Mouse (Mus musculus) right cerebral cortex, postnatal 36 days (tissue): ENCODE measurements at regions not wholly inside any gene's neighbourhood (a gene's known extent, or its start where the extent isn't known, plus 50 kb on each side); places are given as distances from the start of the nearest gene placed in this dataset.

Experiments
- DNase-seq, 2 experiments: peaks; one replicate each; pipeline ENCODE4 v3.0.0; 2022; ENCODE audit warnings: low spot score in 2 of 2, mixed read lengths in 1 of 2

- no peak for DNase-seq
Observed at GRCm38 (mm10) chr1:154255971-154256370, 55.0 kb downstream of the Zfp648 start.

- DNase-seq = no peak
Observed at GRCm38 (mm10) chr1:154256811-154257210, 55.8 kb downstream of the Zfp648 start.

DNA sequence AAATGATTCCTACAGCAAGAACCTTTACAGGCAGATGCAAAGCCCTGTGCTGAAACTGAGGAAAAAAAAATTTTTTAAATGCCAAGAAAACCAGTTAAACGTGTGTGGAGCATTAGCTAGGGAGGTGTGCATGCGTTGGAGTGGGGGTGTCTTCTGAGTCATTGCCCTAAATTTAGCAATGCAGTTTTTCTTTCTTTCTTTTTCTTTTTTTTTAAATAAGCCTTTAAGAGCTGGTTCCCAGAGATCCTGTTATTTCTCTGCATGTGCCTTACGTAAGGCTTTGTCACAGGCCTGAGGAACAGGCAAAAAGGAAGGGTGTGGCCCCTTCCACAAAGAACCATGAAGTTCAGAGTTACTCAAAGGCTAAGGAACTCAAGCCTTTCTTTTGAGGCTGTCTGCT lies 57.5 kb downstream of the Zfp648 start:
- peak in 1 of 2 experiments; percentile 58 for DNase-seq

- no peak for DNase-seq
Observed at GRCm38 (mm10) chr1:154260393-154260792, 59.4 kb downstream of the Zfp648 start.

DNA sequence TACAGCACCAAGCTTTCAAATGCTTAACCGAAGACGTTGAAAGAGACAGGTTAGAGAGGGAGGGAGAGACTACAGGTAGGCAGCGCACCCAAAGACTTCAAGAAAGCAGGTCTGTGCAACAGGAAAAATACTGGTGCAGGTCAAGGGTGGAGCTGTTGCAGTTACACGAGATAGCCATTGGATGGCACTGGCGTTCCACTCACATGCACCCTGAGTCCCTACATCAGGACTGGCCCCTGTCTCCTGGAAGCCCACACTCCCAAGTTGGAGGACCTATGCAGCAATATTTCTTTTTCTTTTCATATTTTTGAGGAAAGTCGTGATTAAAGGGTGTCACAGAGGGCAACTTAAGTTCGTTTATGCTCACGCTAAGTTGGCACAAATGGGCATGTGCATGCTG lies 80.5 kb downstream of the Zfp648 start:
- peak; percentile 48 to 66 for DNase-seq

GRCm38 (mm10) chr1:154286080-154286479 lies 85.1 kb downstream of the Zfp648 start:
- DNase-seq = peak in 1 of 2 experiments; percentile 49

GRCm38 (mm10) chr1:154292729-154293128 lies 91.7 kb downstream of the Zfp648 start:
- DNase-seq = no peak

DNA sequence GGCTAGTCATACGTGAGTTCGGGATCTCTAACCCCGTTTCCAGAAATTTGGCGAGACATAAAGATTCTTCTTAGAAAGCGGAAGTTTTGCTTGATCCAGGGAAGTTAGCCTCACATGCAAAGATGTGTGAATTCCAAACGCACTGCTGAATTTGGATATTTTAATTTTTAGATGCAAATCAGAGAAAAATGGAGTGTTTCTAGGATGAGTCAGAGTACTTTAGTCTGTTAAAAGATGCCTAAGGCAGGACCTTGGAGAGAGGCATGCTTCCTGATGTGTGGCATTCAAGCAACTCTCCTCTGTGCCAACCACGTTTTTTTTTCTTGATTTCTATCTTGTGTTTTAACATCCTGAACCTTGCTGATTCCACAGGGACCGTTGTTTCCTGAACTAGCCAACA lies 95.1 kb downstream of the Zfp648 start:
- DNase-seq = no peak

DNA sequence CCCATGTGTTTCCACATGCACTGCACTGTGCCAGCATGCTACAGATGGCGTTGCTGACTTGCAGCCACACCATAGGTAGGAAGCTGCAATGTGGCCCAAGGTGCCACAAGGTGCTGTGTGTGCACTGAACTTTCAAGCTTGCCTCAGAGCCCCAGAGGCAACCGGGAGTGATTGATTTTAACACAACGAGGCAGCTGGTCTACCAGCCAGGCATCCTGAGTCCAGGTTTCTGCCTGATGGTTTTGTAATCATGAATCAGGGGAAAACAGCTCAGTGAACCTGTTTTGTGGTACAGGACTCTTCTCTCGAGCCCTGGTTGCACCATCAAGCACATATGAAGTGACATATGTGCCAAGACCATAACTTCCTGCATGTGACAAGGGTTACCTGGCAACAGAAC lies 98.9 kb downstream of the Zfp648 start:
- no peak for DNase-seq

- DNase-seq = no peak
Observed at GRCm38 (mm10) chr1:154309650-154310049, 108.7 kb downstream of the Zfp648 start.
